Mouse (Mus musculus) spleen, adult 2 months (tissue): ENCODE measurements around the gene Clec16a. TPM values are rescaled to one million over a fixed set of nuclear protein-coding genes. Genes with fewer than 3 reads are reported as not detected.

Source experiments
- DNase-seq, 2 experiments: peaks; one replicate each; pipeline versions ENCODE4 v3.0.0 to v3.0.0-alpha.2; 2012 to 2021; ENCODE audit warnings: low spot score in 2 of 2, low read depth in 1 of 2
- H3K27ac ChIP-seq: fragments of 200-500 bp; 2 replicates; pipeline ENCODE4 v1.5.1; 2012; ENCODE audit warnings: low read length, inconsistent platforms; ENCODE audit not compliant: insufficient read depth
- H3K27me3 ChIP-seq: fragments of 200-500 bp; 2 replicates; pipeline ENCODE4 v1.6.1; 2012; ENCODE audit warnings: mild to moderate bottlenecking, moderate library complexity, low read length, inconsistent platforms; ENCODE audit not compliant: control insufficient read depth, insufficient read depth
- H3K36me3 ChIP-seq: fragments of 200-500 bp; 2 replicates; pipeline ENCODE4 v1.6.1; 2012; ENCODE audit warnings: mild to moderate bottlenecking, low read length, inconsistent platforms; ENCODE audit not compliant: control insufficient read depth, insufficient read depth
- H3K4me1 ChIP-seq: fragments of 200-500 bp; 2 replicates; pipeline ENCODE4 v1.6.1; 2011; ENCODE audit warnings: inconsistent platforms; ENCODE audit not compliant: control insufficient read depth, insufficient read depth, insufficient read length
- H3K4me3 ChIP-seq: fragments of 200-500 bp; 2 replicates; pipeline ENCODE4 v1.5.1; 2011; ENCODE audit warnings: mild to moderate bottlenecking, inconsistent platforms; ENCODE audit not compliant: insufficient read depth, insufficient read length; ENCODE audit errors: extremely low read depth
- CTCF ChIP-seq: fragments of 200-500 bp; IDR thresholded peaks from 2 replicates; pipeline ENCODE4 v1.5.1; 2011; ENCODE audit warnings: mild to moderate bottlenecking, inconsistent platforms; ENCODE audit not compliant: insufficient read depth, insufficient read length, insufficient replicate concordance; ENCODE audit errors: extremely low read depth
- POLR2A ChIP-seq: fragments of 200-500 bp; IDR thresholded peaks from 2 replicates; pipeline ENCODE4 v1.6.1; 2011; ENCODE audit warnings: low read depth, low read length, inconsistent platforms
- whole genome bisulfite sequencing: fragments of 180-500 bp; shearing (Covaris S2); methylation state at CpG from one replicate; pipeline ENCODE4 v1.1.7; 2018; 5-methylcytosine and 5-hydroxymethylcytosine counted together
- polyA plus RNA-seq: library from polyadenylated mRNA; depleted of rRNA; stranded (reverse); fragments of >200 nt; gene quantifications from 2 replicates; pipeline ENCODE4 v1.2.3, GENCODE M21; 2012

The Clec16a gene
- polyA plus RNA-seq, 1 experiment = 8.2 TPM

DNA sequence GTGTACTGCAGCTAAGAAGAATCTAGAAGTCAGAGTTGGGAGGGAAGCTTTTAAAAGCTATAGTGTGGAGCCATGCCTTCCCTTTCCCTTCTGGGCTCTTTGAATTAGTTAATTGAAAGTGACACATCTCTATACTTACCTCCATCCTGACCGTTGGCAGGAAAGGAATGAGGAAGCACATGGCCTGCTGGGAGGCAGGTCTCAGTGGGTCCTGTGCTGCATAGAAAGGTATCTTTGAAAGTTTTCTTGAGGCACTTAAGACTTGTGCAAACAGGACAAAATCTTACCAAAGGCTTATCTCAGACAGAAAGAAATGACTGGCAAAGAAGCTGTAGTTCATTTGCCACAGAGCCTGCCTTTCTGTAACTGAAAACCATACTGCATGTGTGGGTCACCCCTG, 76.6 kb downstream of the Clec16a start:
- Histone ChIP-seq H3K4me3 (no peak overlapping the region), H3K27me3 (no peaks in the 10 kb centered on the region), H3K27ac (no peak overlapping the region), H3K36me3 (no peaks in the 10 kb centered on the region), H3K4me1 (no peaks in the 10 kb centered on the region)
- no peak for TF ChIP-seq CTCF
- no peak for TF ChIP-seq POLR2A
- WGBS = 10% methylated on average over 1 of the region's 1 CpGs
- DNase-seq = no peak

DNA sequence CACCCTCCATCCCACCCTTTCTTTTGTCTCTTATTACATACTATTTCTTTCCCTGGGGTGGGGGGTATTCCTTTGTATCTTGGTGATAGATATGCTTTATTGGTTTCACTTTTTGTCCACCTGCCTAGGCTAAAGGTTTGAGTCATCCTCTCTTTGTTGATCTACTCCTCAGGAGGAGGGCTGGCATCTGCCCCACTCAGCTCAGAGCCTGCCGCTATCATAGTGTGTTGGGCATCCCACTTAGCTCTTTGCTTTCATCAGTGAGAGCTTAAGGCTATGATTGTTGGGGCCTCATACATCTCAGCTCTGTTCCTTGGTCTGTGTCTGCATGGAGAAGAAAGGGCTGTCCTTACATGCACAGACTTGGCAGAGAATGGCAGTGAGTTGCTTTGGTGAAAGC, 81.0 kb downstream of the Clec16a start:
- Histone ChIP-seq H3K27me3 (no peaks in the 10 kb centered on the region), H3K4me3 (no peak overlapping the region), H3K36me3 (peaks cover 15% of the 10 kb centered on the region), H3K4me1 (no peaks in the 10 kb centered on the region), H3K27ac (no peak overlapping the region)
- no peak for DNase-seq
- no peak for TF ChIP-seq POLR2A
- TF ChIP-seq CTCF = no peak
- 94% methylated on average over 1 of the region's 1 CpGs for WGBS

DNA sequence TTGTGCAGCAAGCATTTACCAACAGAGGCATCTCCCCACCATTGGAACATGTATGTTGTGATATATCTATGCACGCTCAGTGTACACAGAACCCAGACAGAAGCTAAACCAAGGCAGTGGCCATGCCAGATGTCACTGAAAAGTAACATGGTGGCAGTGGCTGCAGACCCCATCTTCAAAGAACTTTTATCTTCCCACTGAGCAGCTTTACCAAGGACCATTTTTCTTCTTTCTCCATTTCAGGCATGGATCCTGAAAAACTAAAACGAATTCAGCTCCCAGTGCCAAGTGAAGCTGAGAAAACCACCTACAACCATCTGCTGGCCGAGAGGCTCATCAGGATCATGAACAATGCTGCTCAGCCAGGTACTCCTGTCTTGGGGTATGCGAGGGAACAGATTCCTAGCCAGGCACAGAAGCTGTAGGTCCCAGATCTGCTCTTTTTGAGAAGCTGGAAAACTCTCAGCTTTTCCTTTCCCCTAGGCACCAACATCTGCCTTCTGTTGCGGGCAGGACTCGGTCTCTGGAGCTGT, 82.1 kb downstream of the Clec16a start:
- no peaks in the 10 kb centered on the region for H3K27me3 ChIP-seq
- H3K4me3 ChIP-seq = no peak overlapping the region
- 94% methylated on average over 6 of the region's 6 CpGs for WGBS
- DNase-seq = no peak
- H3K4me1 ChIP-seq = no peaks in the 10 kb centered on the region
- peaks cover 15% of the 10 kb centered on the region for H3K36me3 ChIP-seq
- TF ChIP-seq CTCF (no peak), POLR2A (no peak)
- H3K27ac ChIP-seq = no peak overlapping the region

DNA sequence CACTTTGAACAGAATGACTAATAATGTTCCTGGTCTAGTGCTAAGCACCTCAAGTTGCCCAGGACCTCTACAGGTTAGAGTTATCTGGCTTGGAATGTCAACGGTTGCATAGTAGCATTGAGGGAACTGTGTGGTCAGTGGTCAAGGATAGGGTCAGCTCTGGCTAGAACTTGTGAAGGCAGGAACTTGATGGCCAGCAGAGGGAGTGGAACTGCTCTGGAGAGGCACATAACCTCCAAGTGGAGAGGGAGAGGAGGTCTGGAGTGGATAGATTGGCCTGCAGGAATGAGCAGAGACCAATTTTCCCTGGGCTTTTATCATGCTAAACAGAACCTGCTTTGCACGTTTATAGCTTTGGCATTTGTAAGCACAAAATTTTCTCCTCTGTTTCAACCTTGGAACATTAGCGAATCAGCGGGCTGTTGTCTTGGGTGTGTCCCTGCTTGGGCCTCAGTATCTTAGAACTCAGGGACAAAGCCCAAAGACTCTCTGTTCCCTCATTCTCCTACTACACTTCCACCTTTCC, 83.0 kb downstream of the Clec16a start:
- Histone ChIP-seq H3K4me1 (no peaks in the 10 kb centered on the region), H3K27ac (no peak overlapping the region), H3K27me3 (no peaks in the 10 kb centered on the region), H3K36me3 (peaks cover 15% of the 10 kb centered on the region), H3K4me3 (no peak overlapping the region)
- DNase-seq = no peak
- 94% methylated on average over 4 of the region's 4 CpGs for WGBS
- TF ChIP-seq CTCF (no peak), POLR2A (no peak)

DNA sequence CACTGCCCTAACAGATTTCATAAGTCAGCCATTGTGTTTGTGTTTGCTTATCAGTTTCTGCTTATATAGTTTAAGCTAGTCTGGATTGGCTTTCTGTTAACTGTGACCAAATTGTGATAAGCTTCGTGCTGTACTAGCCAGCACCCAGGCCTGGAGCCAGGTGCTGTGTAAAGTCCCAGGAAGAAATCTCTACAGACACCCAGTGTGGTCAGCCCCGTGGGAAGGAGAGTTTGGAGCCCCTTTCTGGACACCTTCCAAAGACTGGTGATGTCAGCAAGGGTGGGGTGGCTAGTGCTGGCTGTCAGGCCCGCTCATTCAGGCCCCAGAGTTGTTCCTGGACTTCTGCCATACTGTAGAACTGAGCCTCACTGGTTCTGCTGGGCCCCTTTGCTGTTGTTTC, 83.8 kb downstream of the Clec16a start:
- Histone ChIP-seq H3K4me3 (no peak overlapping the region), H3K27ac (no peak overlapping the region)

DNA sequence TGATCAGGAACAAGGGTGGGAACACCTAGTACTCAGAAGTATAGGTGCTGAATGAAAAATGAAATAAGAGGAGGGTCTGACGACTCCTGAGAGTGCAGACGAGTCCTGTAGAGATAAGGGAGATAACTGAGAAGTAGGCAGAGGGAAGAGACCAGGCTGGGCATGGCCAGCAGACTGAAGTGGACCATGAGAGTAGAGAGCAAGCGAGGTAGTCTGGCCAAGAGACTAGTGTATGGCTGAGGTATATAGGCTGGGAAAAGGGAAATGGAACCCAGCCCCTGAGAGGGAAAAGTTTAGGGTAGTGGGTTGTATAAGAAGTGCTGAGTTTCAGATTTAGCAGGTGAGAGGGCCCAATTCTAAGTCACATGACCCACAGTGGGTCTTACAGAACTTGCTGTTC, 84.2 kb downstream of the Clec16a start:
- no peak overlapping the region for H3K27ac ChIP-seq
- TF ChIP-seq CTCF (no peak), POLR2A (no peak)
- peaks cover 17% of the 10 kb centered on the region for H3K36me3 ChIP-seq
- no peak overlapping the region for H3K4me3 ChIP-seq
- no peaks in the 10 kb centered on the region for H3K4me1 ChIP-seq
- WGBS = 87% methylated on average over 3 of the region's 3 CpGs
- no peaks in the 10 kb centered on the region for H3K27me3 ChIP-seq
- no peak for DNase-seq

More for the DNA sequence above, 83.8 kb downstream of the Clec16a start:
- no peaks in the 10 kb centered on the region for H3K27me3 ChIP-seq
- DNase-seq = no peak
- H3K4me1 ChIP-seq = no peaks in the 10 kb centered on the region
- H3K36me3 ChIP-seq = peaks cover 15% of the 10 kb centered on the region
- TF ChIP-seq CTCF (no peak), POLR2A (no peak)
- WGBS = 67% methylated on average over 3 of the region's 3 CpGs

DNA sequence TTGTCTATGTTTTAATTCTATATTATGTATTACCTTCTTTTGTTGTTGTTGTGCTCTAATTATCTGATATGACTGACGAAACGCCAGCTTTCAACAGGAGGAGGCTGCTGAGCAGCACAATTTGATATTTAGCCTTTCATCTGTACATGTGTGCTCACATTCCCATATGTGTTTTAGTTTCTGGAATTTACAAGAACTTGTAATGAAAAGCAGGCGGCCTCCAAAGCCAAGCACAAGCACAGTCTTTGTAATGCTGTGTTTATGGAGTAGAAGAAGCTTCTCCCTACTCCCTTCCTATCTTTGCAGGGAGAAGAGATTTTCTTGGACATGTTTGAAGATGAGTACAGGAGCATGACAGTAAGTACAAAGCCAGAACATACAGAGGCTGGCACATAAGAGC, 89.8 kb downstream of the Clec16a start:
- TF ChIP-seq CTCF (no peak), POLR2A (no peak)
- Histone ChIP-seq H3K36me3 (peaks cover 3% of the 10 kb centered on the region; the same call in 1 of the 2 replicates), H3K4me3 (no peak overlapping the region), H3K27ac (no peak overlapping the region), H3K4me1 (no peaks in the 10 kb centered on the region), H3K27me3 (no peaks in the 10 kb centered on the region)
- no peak for DNase-seq
- WGBS = 86% methylated on average over 3 of the region's 3 CpGs
